Mouse (Mus musculus) liver (tissue): ENCODE data around the gene N4bp2.

Experiments used
- DNase-seq: peaks from one replicate; pipeline ENCODE4 v3.0.0-alpha.2; 2020; ENCODE audit warnings: mixed read lengths

The N4bp2 gene

GRCm38 (mm10) chr5:65831917-65832618 is 68.7 kb downstream of the N4bp2 start:
- DNase-seq: no peak

GRCm38 (mm10) chr5:65833092-65833491 is 69.8 kb downstream of the N4bp2 start:
- DNase-seq: no peak

GRCm38 (mm10) chr5:65833766-65834498 is 70.6 kb downstream of the N4bp2 start:
- no peak for DNase-seq

GRCm38 (mm10) chr5:65838053-65838452 is 74.7 kb downstream of the N4bp2 start:
- DNase-seq: no peak

- no peak for DNase-seq
These were observed 79.6 kb downstream of the N4bp2 start for GRCm38 (mm10) chr5:65842947-65843346.

GRCm38 (mm10) chr5:65846534-65846933 is 83.2 kb downstream of the N4bp2 start:
- DNase-seq: no peak

GRCm38 (mm10) chr5:65846958-65847357 is 83.6 kb downstream of the N4bp2 start:
- DNase-seq: no peak

- DNase-seq: no peak
These were observed 84.3 kb downstream of the N4bp2 start for GRCm38 (mm10) chr5:65847656-65848055.

GRCm38 (mm10) chr5:65850765-65851164 is 87.4 kb downstream of the N4bp2 start:
- no peak for DNase-seq

- DNase-seq: no peak
These were observed 91.5 kb downstream of the N4bp2 start for GRCm38 (mm10) chr5:65854786-65855191.

GRCm38 (mm10) chr5:65855571-65855970 is 92.2 kb downstream of the N4bp2 start:
- DNase-seq: no peak

GRCm38 (mm10) chr5:65856591-65857411 is 93.5 kb downstream of the N4bp2 start:
- no peak for DNase-seq

GRCm38 (mm10) chr5:65857935-65858334 is 94.6 kb downstream of the N4bp2 start:
- no peak for DNase-seq

GRCm38 (mm10) chr5:65858355-65858754 is 95.0 kb downstream of the N4bp2 start:
- no peak for DNase-seq

- DNase-seq: no peak
These were observed 95.6 kb downstream of the N4bp2 start for GRCm38 (mm10) chr5:65858898-65859297.

- DNase-seq: no peak
These were observed 96.1 kb downstream of the N4bp2 start for GRCm38 (mm10) chr5:65859396-65859795.

- no peak for DNase-seq
These were observed 97.1 kb downstream of the N4bp2 start for GRCm38 (mm10) chr5:65860281-65861000.

GRCm38 (mm10) chr5:65861154-65861944 is 98.0 kb downstream of the N4bp2 start, which contains the start of gene Rhoh:
TSS of gene Rhoh (plus strand) at chr5:65861213.
- DNase-seq: no peak

GRCm38 (mm10) chr5:65862217-65862927 is 99.1 kb downstream of the N4bp2 start:
- DNase-seq: no peak

- DNase-seq: peak; percentile 50
These were observed 100.0 kb downstream of the N4bp2 start for GRCm38 (mm10) chr5:65863349-65863749.

- no peak for DNase-seq
These were observed 101.2 kb downstream of the N4bp2 start for GRCm38 (mm10) chr5:65864486-65864885.
